Mouse (Mus musculus): Measurements from ENCODE around the gene Rab32. TPM values are rescaled to one million over a fixed set of nuclear protein-coding genes. Genes with fewer than 3 reads are reported as not detected.

Gene Rab32
- polyA plus RNA-seq (2014; fragmentation: Illumina TruSeq; extraction: RNeasy Lipid Tissue Mini Kit (QIAGEN cat#74804); ENCODE audit: low read depth, low replicate concordance) = 24.3 TPM

GRCm38 (mm10) chr10:10557570-10558336 is at the start of gene Rab32:
Gene Rab32 (minus strand): TSS chr10:10558265.

Other genes starting within 250 kb of the Rab32 start
- 0.16 TPM for gene Adgb, start 85.9 kb downstream of the Rab32 start, polyA plus RNA-seq (2014; fragmentation: Illumina TruSeq; extraction: RNeasy Lipid Tissue Mini Kit (QIAGEN cat#74804); ENCODE audit: low read depth, low replicate concordance)
- not detected for gene Gm10944, start 123.1 kb upstream of the Rab32 start, polyA plus RNA-seq (2014; fragmentation: Illumina TruSeq; extraction: RNeasy Lipid Tissue Mini Kit (QIAGEN cat#74804); ENCODE audit: low read depth, low replicate concordance)

Measured in kidney, adult 10 weeks (tissue).